In genomic region chr8:72646768-72647143, GRCm38 (mm10) we compare ENCODE assay signal across 10 mouse cellular contexts. TPM values are rescaled to one million over a fixed set of nuclear protein-coding genes. Genes with fewer than 3 reads are reported as not detected.
DNase-seq lines count a peak whose midpoint lies in the region; ATAC-seq and TF ChIP-seq lines count a peak whose summit lies in the region.
"Had no signal": no experiment of that assay in that cellular context is flagged by ENCODE, and none has a peak within 500 bp of the region (broad histone marks: within the 10 kb centered on the region; RNA-seq: fewer than 3 reads in every experiment).

No protein-coding gene starts in this region.

- no peak for DNase-seq in forebrain, embryonic 10.5 days (ENCODE audit: extremely low spot score, low spot score)
- DNase-seq in layer of hippocampus, adult 2 months (ENCODE audit: low spot score in 2 of 2) = no peak
- no peak for DNase-seq in layer of hippocampus, adult 9-11 months
- DNase-seq in forebrain, embryonic 14.5 days (ENCODE audit: low spot score) = no peak
- no peak for DNase-seq in urinary bladder, postnatal 25 days (ENCODE audit: low spot score)
- no peak for DNase-seq in lung, adult 18-20 months

- H3K9ac ChIP-seq in forebrain, embryonic 13.5 days = no peak overlapping the region
- H3K9ac ChIP-seq in forebrain, embryonic 14.5 days (ENCODE audit: low read length) = no peak overlapping the region
- no peak overlapping the region for H3K9ac ChIP-seq in neural tube, embryonic 13.5 days
- H3K9ac ChIP-seq: limb, embryonic 13.5 days had no signal

- 57% methylated on average over 5 of the region's 5 CpGs for WGBS in forebrain, embryonic 13.5 days
- WGBS in forebrain, embryonic 10.5 days = 80% methylated on average over 5 of the region's 5 CpGs
- WGBS in forebrain, embryonic 14.5 days = 49% methylated on average over 5 of the region's 5 CpGs
- 72% methylated on average over 5 of the region's 5 CpGs for WGBS in neural tube, embryonic 13.5 days

- H3K4me1 ChIP-seq in forebrain, embryonic 13.5 days = peaks cover 27% of the 10 kb centered on the region
- H3K4me1 ChIP-seq in forebrain, embryonic 10.5 days = no peaks in the 10 kb centered on the region
- peaks cover 13% of the 10 kb centered on the region for H3K4me1 ChIP-seq in forebrain, embryonic 14.5 days (ENCODE audit: control insufficient read depth, insufficient read depth, low read length)
- H3K4me1 ChIP-seq in neural tube, embryonic 13.5 days (replicated peaks) = peaks cover 21% of the 10 kb centered on the region

- peak overlapping the region; percentile 91 for H3K27ac ChIP-seq in forebrain, embryonic 13.5 days
- no peak overlapping the region for H3K27ac ChIP-seq in forebrain, embryonic 10.5 days
- peak overlapping the region; percentile 93 for H3K27ac ChIP-seq in layer of hippocampus, adult 2 months
- peak overlapping the region; percentile 70 for H3K27ac ChIP-seq in forebrain, embryonic 14.5 days (ENCODE audit: low read depth, low read length)
- H3K27ac ChIP-seq in neural tube, embryonic 13.5 days (replicated peaks) = peak overlapping the region; percentile 83
- H3K27ac ChIP-seq: limb, embryonic 13.5 days had no signal

- H3K4me3 ChIP-seq in forebrain, embryonic 13.5 days = no peak overlapping the region
- H3K4me3 ChIP-seq in forebrain, embryonic 10.5 days = no peak overlapping the region
- peak overlapping the region; percentile 49 for H3K4me3 ChIP-seq in layer of hippocampus, adult 2 months
- no peak overlapping the region for H3K4me3 ChIP-seq in forebrain, embryonic 14.5 days (ENCODE audit: low read depth, low read length)
- no peak overlapping the region for H3K4me3 ChIP-seq in neural tube, embryonic 13.5 days
- H3K4me3 ChIP-seq: limb, embryonic 13.5 days had no signal

- no peaks in the 10 kb centered on the region for H3K9me3 ChIP-seq in forebrain, embryonic 13.5 days (replicated peaks)
- H3K9me3 ChIP-seq in forebrain, embryonic 10.5 days = 0 out of 2 replicates have a peak, but pooled peaks cover 4% of the 10 kb centered on the region
- H3K9me3 ChIP-seq in forebrain, embryonic 14.5 days (replicated peaks; ENCODE audit: control insufficient read depth, low read length) = no peaks in the 10 kb centered on the region
- no peaks in the 10 kb centered on the region for H3K9me3 ChIP-seq in neural tube, embryonic 13.5 days
- H3K9me3 ChIP-seq: limb, embryonic 13.5 days had no signal

- no peaks in the 10 kb centered on the region for H3K36me3 ChIP-seq in forebrain, embryonic 13.5 days (ENCODE audit: poor library complexity, severe bottlenecking)
- no peaks in the 10 kb centered on the region for H3K36me3 ChIP-seq in forebrain, embryonic 10.5 days (replicated peaks)
- no peaks in the 10 kb centered on the region for H3K36me3 ChIP-seq in forebrain, embryonic 14.5 days (ENCODE audit: control insufficient read depth, insufficient read depth, low read length)
- no peaks in the 10 kb centered on the region for H3K36me3 ChIP-seq in neural tube, embryonic 13.5 days
- H3K36me3 ChIP-seq: limb, embryonic 13.5 days had no signal

- peak; percentile 63 for ATAC-seq in forebrain, embryonic 13.5 days
- peak; percentile 56 for ATAC-seq in forebrain, embryonic 14.5 days
- ATAC-seq in neural tube, embryonic 13.5 days (ENCODE audit: low read depth) = peak; percentile 68

- TF ChIP-seq CTCF in layer of hippocampus, adult 2 months (conservative IDR thresholded peaks at IDR 0.05) = no peak

- no peaks in the 10 kb centered on the region for H3K27me3 ChIP-seq in forebrain, embryonic 13.5 days
- H3K27me3 ChIP-seq in forebrain, embryonic 10.5 days (ENCODE audit: poor library complexity, severe bottlenecking) = no peaks in the 10 kb centered on the region
- no peaks in the 10 kb centered on the region for H3K27me3 ChIP-seq in forebrain, embryonic 14.5 days (replicated peaks; ENCODE audit: control insufficient read depth, insufficient read depth, low read length)
- H3K27me3 ChIP-seq in neural tube, embryonic 13.5 days = no peaks in the 10 kb centered on the region
- H3K27me3 ChIP-seq: limb, embryonic 13.5 days had no signal

- peak overlapping the region; percentile 34 for H3K4me2 ChIP-seq in forebrain, embryonic 13.5 days
- peak overlapping the region; percentile 27; the same call in 1 of the 2 replicates for H3K4me2 ChIP-seq in forebrain, embryonic 14.5 days (ENCODE audit: low read length)
- H3K4me2 ChIP-seq in neural tube, embryonic 13.5 days = peak overlapping the region; percentile 29; the same call in 1 of the 2 replicates
- H3K4me2 ChIP-seq: limb, embryonic 13.5 days had no signal

RNA-seq across cellular contexts. Expression of gene Nwd1, which starts 0.2 kb away (rescaled TPM):
- 0.68 and 0.97 TPM in 2 replicates for polyA plus RNA-seq in forebrain, embryonic 13.5 days (2015; fragmentation: Nextera tagmentation; extraction: Ambion mirVana)
- 0.07 TPM in 1 of 2 replicates, not detected in the other for polyA plus RNA-seq in forebrain, embryonic 10.5 days (2016; fragmentation: Nextera tagmentation; extraction: Ambion mirVana)
- total RNA-seq in layer of hippocampus, adult 2 months (2021) = 10 to 100 TPM; 51.1 to 52.1 TPM
- polyA plus RNA-seq in forebrain, embryonic 14.5 days (2014; fragmentation: Nextera tagmentation; extraction: Ambion mirVana) = 0.81 and 1.3 TPM in 2 replicates
- 1.1 and 1.2 TPM in 2 replicates for polyA plus RNA-seq in neural tube, embryonic 13.5 days (2015; fragmentation: Nextera tagmentation; extraction: Ambion mirVana)
- polyA plus RNA-seq: embryonic facial prominence, embryonic 11.5 days had no signal
